Mouse (Mus musculus) right cerebral cortex, postnatal 10 days (tissue): ENCODE data around the gene Mlxipl.

ENCODE experiments used
- DNase-seq, 2 experiments: peaks; one replicate each; pipeline ENCODE4 v3.0.0; 2021; ENCODE audit warnings: low spot score in 2 of 2

The Mlxipl gene

DNA sequence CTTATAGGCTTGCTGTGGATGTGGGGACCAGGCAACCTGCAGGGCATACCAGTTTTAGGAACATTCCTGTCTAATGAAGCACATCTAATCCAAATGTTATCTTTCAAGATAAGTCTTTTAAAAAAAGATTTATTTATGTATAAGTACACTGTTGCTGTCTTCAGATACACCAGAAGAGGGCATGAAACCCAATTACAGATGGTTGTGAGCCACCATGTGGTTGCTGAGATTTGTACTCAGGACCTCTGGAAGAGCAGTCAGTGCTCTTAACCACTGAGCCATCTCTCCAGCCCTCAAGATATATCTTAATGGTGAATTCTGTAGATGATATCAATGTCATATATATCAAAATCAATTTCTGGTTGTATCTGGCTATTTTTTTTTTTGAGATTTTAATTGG, 56.3 kb downstream of the Mlxipl start:
- no peak for DNase-seq

DNA sequence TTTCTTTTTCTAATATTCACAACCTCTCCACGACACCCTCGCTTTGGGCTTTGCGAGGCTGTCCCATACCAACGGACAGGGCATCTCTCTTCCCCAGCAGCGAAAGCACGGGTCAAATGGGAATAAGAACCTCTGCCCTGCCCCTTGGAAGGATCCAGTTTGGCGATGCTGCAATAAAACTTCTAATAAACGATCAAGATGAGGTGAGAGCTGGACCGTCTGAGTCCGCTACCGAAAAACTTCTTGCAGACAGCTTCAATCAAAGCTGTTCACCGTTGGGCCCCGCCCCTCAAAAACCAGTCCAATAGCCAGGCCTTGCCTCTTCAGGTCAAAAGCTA, 59.0 kb downstream of the Mlxipl start:
- DNase-seq = no peak

DNA sequence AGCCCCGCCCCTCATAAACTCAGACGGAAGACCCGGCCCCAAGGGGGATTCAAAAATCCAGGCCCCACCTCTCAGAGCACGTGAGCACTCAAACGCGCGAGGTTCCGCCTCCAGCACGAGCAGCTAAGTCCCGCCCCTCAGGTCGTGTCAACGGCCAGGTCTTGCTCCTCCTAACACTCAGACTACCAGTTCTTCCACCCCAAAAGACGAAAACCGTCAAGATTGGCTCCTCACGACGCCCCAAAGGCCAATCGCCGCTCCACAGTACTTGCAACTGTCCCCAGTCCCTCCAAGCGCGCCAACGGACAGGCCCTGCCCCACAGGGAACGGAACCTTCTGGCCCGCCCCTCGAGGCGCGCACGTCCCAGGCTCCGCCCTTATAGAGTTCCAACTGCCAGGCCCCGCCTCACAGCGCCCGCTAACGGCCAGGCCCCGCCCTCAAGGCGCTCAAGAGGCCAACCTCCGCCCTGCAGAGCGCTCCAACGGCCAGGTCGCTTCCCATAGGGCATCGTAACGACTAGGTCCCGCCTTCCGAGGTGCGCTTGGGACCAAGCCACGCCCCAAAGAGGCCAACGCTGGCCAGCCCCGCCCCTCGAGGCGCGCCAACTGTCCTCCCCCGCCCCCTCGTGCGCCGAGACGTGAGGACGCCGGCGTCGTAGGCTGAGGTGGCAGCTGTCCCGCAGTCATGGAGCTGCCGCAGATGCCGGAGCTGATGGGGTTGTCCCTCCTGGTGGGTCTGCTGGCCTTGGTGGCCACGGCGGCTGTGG, 59.5 kb downstream of the Mlxipl start, which contains the start of gene Tbl2:
Gene Tbl2 (plus strand): TSS at position 605 of the 767 bp plus-strand sequence.
- peak; percentile 98 for DNase-seq

- DNase-seq = no peak
Observed at GRCm38 (mm10) chr5:135149820-135150178, 60.1 kb downstream of the Mlxipl start.

GRCm38 (mm10) chr5:135156496-135156895, 66.8 kb downstream of the Mlxipl start:
- DNase-seq = no peak

GRCm38 (mm10) chr5:135161221-135161620, 71.5 kb downstream of the Mlxipl start:
- peak; percentile 51 to 64 for DNase-seq

GRCm38 (mm10) chr5:135161650-135162049, 72.0 kb downstream of the Mlxipl start:
- no peak for DNase-seq

DNA sequence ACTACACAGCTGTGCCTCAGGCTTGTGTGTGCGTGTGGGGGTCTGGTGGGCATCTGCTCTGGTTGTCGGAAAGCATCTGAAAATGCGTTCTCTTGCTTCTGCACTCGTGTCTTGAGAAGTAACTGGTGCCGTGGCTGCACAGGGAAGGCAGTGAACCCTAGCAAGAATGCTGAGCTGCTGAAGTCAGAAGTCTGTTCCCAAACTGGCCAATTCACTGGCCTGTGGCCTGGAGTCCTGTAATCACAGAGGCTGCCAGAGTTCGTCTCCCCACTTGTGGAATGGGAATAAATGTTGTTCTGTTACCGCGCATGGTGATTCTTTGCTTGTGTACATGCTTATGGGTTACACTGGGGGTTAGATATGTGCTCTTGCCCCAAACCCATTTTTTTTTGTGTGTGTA, 72.7 kb downstream of the Mlxipl start:
- no peak for DNase-seq

GRCm38 (mm10) chr5:135162821-135163220, 73.1 kb downstream of the Mlxipl start:
- no peak for DNase-seq

DNA sequence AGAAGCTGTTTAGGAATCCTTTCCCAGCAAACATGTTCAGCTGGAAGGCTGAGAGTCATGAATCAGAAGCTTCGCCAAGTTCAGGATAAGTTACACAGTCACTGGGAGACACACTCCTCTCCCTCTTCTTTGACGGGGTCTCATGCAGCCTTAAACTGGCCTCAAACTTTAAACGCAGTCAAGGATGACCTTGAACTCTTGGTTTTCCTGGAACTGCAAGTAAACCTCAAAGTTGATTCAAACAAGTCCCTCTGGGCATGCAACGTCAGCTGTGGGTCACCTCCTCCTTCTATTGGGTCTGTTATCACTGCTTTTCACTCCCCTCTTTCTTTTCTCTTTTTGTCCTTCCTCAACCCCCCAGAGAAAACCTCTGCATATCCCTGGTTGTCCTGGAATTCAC, 77.2 kb downstream of the Mlxipl start:
- no peak for DNase-seq

- no peak for DNase-seq
Observed at GRCm38 (mm10) chr5:135167469-135167868, 77.8 kb downstream of the Mlxipl start.

GRCm38 (mm10) chr5:135168063-135169062, 78.7 kb downstream of the Mlxipl start, which contains the start of gene Bcl7b:
Gene Bcl7b, plus strand, starts transcription at chr5:135168283.
- DNase-seq = peak; percentile 98 to 99

DNA sequence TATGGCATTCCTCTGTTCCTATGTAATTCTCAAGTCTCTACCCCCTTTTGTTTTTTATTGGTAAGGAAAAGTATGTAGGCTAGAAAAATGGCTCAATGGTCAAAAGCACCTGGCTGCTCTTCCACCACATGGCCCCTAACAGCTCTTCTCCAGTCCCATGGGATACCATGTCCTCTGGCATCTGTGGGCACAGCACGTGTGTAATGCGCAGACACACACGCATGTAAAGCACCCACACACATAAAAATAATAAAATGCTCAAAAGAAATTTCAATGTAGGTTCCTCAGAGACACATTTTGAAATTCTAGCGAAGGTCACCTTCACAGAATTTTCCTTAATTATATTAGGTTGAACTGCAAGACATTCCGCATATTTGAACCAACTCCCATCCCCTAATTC, 79.8 kb downstream of the Mlxipl start:
- DNase-seq = no peak

DNA sequence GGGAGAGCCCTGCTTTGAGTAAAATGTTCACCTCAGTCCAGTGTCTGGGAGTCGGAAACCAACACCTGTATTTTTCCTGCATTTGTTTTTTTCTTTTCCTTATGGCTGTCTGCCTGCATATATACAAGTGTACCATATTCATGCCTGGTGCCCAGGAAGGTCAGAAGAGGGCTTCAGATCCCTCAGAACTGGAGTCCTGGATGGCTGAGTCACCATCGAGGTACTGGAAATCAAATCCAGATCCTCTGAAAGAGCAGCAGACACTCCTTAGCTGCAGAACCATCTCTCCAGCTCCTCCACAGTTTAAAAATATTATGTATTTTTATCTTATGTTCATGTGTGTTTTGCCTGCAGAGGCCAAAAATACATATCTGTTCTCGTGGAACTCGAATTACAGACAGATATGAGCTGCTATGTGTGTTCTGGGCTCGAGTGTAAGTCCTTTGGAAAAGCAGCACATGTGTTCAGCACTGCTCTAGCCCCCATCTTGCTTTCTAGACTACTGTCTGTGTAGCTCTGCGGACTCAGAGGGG, 82.1 kb downstream of the Mlxipl start:
- DNase-seq = no peak

DNA sequence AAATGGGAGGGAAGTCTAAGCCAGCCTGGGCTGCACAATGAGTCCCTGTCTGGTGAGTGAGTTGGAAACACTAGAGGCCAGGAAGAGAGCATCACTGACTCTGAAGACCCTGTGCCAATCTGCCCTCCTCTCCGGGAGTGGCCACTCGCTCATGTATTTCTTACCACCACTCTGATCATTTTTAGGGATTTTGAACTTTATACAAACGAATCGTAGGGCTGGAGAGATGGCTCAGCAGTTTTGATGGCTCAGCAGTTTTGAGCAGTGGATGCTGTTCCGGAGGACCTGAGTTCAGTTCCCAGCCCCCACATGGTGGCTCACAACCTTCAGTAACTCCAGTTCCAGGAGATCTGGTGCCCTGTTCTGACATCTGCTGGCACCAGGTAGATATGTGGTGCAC, 83.3 kb downstream of the Mlxipl start:
- no peak for DNase-seq

- no peak for DNase-seq
Observed at GRCm38 (mm10) chr5:135175086-135175485, 85.4 kb downstream of the Mlxipl start.

DNA sequence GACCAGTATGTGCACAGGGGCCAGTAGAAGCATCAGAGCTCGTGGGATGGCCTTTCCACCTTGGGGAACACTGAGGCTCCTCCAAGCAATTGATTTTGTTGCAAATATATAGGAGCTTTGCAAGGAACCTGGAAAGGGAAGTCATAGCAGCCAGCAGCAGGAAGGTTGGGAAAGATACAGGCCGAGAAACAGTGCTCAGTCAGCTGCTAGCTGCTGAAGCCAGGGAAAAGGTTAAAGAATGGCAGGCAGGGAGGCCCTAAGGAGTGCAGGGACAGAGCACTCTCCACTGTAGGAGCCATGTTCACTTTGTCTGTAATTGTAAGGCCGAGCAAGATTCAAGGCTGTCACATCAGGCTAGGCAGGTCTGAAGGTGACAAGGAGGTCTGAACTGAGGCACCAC, 88.8 kb downstream of the Mlxipl start:
- DNase-seq = no peak

DNA sequence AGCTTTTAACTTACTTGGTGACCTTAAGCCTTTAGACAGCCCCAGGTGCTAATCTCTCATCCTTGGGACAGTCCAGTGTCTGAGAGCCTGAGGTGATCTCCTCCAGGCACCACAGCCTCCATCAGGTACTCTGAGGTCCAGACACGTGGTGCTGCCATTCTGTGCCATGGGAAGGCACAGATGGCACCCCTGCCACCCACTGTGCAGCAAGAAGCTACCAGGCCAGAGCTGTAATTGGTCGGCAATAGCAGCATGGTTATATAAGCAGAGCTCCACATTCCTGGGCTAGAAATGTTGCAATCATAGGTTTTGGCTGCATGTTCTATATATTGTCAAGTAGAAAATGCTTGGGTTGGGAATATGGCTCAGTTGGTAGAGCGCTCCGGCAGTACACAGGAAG, 89.3 kb downstream of the Mlxipl start:
- DNase-seq = no peak

- no peak for DNase-seq
Observed at GRCm38 (mm10) chr5:135179616-135180015, 89.9 kb downstream of the Mlxipl start.

GRCm38 (mm10) chr5:135180796-135181195, 91.1 kb downstream of the Mlxipl start:
- DNase-seq = no peak

DNA sequence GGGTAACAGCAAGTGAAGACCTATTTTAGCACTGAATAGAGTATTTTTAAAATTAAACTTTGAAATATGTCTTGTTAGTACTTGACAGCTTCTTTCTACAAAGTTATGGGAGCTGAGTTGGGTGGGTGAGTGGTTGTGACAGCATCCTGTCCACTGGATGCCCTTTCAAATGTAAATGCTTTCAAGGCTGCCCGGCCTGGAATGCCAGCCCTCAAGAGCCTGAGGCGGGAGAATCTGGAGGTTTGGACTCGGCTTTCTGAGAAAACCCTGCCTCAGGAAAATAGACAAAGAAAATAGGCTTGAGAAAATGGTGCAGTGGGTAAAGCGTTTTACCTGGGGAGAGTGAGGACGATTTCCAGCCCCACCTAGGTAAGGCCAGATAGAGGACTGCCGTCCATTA, 92.1 kb downstream of the Mlxipl start:
- DNase-seq = no peak

DNA sequence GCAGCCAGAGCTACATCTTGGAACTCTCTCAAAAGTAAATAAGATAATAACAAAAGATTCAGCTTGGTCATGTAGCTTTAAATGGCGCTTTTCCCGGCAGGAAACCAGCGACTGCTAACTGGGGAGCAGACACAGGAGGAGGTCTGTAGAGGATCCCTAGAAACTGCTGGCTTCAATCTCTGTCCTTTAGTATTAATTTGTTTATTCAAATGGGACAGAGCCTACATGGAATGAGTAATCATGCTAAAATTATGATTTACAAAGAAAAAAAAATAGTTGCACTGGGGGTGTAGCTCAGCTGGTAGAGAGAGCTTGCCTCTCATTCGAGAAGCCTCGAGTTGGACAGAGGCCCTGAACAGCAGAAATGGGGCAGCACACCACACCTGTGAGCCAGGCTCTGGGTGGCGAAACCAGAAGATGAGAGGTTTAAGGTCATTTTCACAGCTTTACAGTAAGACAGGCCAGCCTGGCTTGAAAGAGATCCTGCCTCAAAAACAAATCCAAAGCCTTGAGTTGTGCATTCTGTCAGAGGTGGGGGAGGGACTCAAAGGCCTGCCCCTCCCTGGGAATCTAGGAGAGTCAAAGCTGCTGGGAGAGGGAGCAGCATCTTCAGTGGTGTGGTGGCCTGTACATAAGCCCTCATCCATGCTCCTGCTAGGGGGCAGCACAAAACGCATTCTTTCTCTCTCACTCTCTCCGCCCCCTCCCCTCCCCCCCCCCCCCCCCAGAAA, 93.6 kb downstream of the Mlxipl start:
- DNase-seq = no peak
